Mouse (Mus musculus) stomach, postnatal 0 days (tissue): ENCODE measurements around the gene Rab14.

Experiments
- CTCF ChIP-seq: IDR thresholded peaks from 2 replicates; pipeline ENCODE4 v1.5.1; 2016; ENCODE audit warnings: antibody characterized with exemption, low read depth, mild to moderate bottlenecking, moderate library complexity
- EP300 ChIP-seq: optimal IDR thresholded peaks from 2 replicates; pipeline ENCODE3; 2016; ENCODE audit warnings: antibody characterized with exemption

DNA sequence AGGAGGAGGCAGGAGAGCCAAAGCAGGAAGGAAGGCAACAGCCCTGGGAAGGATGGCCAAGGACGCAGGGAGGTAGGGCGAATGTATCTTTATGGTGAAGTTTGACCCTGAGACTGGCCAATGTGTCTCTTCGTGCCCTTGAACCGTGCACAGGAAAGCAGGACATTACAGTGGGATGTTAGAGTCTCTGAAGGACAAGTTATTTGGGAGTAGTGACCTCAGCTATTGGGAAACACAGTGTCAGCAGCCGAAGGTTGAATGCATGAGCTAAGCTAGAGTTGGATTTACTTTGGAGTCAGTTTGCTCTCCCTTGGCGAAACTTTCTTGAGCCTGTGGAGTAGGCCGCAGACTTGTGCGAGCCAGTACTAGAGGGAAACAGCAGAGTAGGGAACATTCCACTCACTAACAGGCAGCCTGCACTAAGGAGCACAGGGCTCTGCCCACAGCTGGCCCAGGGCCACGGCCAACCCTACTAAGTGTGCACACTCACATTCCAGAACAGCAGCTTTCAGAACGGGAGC lies 29.5 kb downstream of the Rab14 start:
- TF ChIP-seq CTCF (no peak), EP300 (no peak)
